Mouse (Mus musculus): ENCODE data around the gene Spata46. TPM values are rescaled to one million over a fixed set of nuclear protein-coding genes. Genes with fewer than 3 reads are reported as not detected.

Spata46 gene
- total and polyA plus RNA-seq, 3 experiments: not detected

DNA sequence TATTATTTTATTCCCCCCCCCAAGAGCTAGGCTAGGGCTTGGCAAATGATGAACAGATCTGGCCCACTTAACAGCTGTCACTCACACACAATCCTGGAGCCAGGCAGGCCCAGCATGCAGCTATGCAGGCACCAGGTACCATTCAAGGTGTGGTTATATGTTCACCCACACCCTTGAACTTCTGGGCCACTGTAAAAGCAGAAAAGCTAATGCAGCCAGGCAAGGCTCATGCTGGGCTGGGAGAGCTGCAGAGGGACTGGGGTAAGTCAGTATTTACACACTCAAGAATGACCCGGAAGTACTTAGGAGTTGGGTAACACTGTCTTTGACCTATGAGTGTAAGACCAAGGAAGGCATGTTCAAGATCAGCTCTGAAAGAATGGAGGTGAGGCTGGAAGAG is 15.7 kb downstream of the Spata46 start:
- Histone ChIP-seq H3K4me3 (replicated peaks in 1 of 3; ENCODE audit: low read depth in 2 of 3, low read length in 2 of 3, poor library complexity in 1 of 3) (no peak overlapping the region), H3K4me1 (ENCODE audit: control insufficient read depth in 1 of 2, insufficient read depth in 2 of 2) (0 out of 4 replicates have a peak, but pooled peaks cover 0 to 4% of the 10 kb centered on the region in 2 experiments), H3K27ac (ENCODE audit: insufficient read depth, low read depth) (no peak overlapping the region), H3K9me3 (replicated peaks; ENCODE audit: low read length) (no peaks in the 10 kb centered on the region), H3K9ac (ENCODE audit: insufficient read depth, low read depth) (no peak overlapping the region), H3K79me2 (replicated peaks; ENCODE audit: control insufficient read depth, extremely low read depth, insufficient read depth, poor library complexity, severe bottlenecking) (no peaks in the 10 kb centered on the region), H3K36me3 (replicated peaks in 1 of 2; ENCODE audit: control insufficient read depth in 1 of 2, insufficient read depth in 1 of 2, low read length in 1 of 2) (no peaks in the 10 kb centered on the region), H3K4me2 (ENCODE audit: insufficient read depth, low read depth, poor library complexity, severe bottlenecking) (no peak overlapping the region), H3K27me3 (replicated peaks) (peaks cover 9% of the 10 kb centered on the region)
- TF ChIP-seq ZKSCAN1 (IDR thresholded peaks at IDR 0.05; ENCODE audit: borderline replicate concordance, low read depth, low read length) (no peak), ETS1 (conservative IDR thresholded peaks at IDR 0.05; ENCODE audit: low read depth, low read length) (no peak), SIN3A (IDR thresholded peaks at IDR 0.05; ENCODE audit: low read length) (no peak), NRF1 (IDR thresholded peaks at IDR 0.05; ENCODE audit: low read depth, low read length) (no peak), BHLHE40 (IDR thresholded peaks at IDR 0.05; ENCODE audit: low read depth, low read length) (no peak), MYC (IDR thresholded peaks at IDR 0.05; ENCODE audit: low read depth, low read length) (no peak), GABPA (IDR thresholded peaks at IDR 0.05; ENCODE audit: insufficient replicate concordance, low read depth, low read length) (no peak), RAD21 (IDR thresholded peaks at IDR 0.05; ENCODE audit: low read depth, low read length) (no peak), TCF12 (IDR thresholded peaks at IDR 0.05; ENCODE audit: low read depth, low read length) (no peak), PAX5 (IDR thresholded peaks at IDR 0.05; ENCODE audit: low read length) (no peak)
- dilution Hi-C loops (cut with MboI; ENCODE audit: extremely low pct_ligation_motif_present, extremely low pct_unique_long_range_greater_than_20kb, low sequenced_read_pairs): no loop called here
- in situ Hi-C loops (cut with MboI; ENCODE audit: low pct_ligation_motif_present, low pct_unique_long_range_greater_than_20kb, low sequenced_read_pairs): loop anchor here (25.0 kb wide), 1 partner anchor 288 kb away; no protein-coding TSS in a partner anchor
- no peak for DNase-seq (ENCODE audit: extremely low read depth)

DNA sequence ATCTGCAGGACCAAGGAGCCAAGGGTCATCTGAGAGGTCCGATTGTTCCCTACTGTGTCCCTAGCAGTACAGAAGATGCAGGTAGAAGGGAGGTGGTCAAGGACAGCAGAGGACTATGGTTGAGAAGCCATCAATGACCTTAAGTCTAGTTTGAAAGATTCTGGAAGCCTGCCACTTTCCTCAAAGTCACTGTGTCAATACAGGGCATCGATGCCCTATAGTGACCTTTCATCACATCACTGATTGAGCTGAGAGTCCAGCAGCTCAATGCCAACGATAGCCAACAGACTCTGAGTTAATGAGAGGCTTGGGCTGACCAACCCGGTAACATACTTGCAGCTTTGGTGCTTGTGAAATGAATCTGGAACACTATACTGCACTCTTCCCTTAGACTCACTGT is 16.7 kb downstream of the Spata46 start:
- no peak for TF ChIP-seq GABPA (IDR thresholded peaks at IDR 0.05; ENCODE audit: insufficient replicate concordance, low read depth, low read length)
- no peak for TF ChIP-seq HCFC1 (IDR thresholded peaks at IDR 0.05; ENCODE audit: low read depth, low read length)
- TF ChIP-seq JUND (conservative IDR thresholded peaks at IDR 0.05; ENCODE audit: low read depth, low read length): no peak
- TF ChIP-seq MAFK (IDR thresholded peaks at IDR 0.05; ENCODE audit: insufficient replicate concordance, low read length): no peak
- TF ChIP-seq RCOR1 (conservative IDR thresholded peaks at IDR 0.05; ENCODE audit: low read depth, low read length): no peak
- TF ChIP-seq IRF4 (IDR thresholded peaks at IDR 0.05; ENCODE audit: low read depth, low read length): no peak
- TF ChIP-seq EP300 (IDR thresholded peaks at IDR 0.05; ENCODE audit: low read length): no peak
- no peak for TF ChIP-seq UBTF (IDR thresholded peaks at IDR 0.05; ENCODE audit: low read depth, low read length)
- TF ChIP-seq ELF1 (IDR thresholded peaks at IDR 0.05; ENCODE audit: low read depth, low read length): no peak
- TF ChIP-seq SMC3 (IDR thresholded peaks at IDR 0.05; ENCODE audit: low read depth, low read length): no peak
- no peak for TF ChIP-seq E2F4 (IDR thresholded peaks at IDR 0.05; ENCODE audit: insufficient replicate concordance, low read depth, low read length)
- no peak for TF ChIP-seq USF1 (IDR thresholded peaks at IDR 0.05; ENCODE audit: low read depth, low read length)
- no peak for TF ChIP-seq ZMIZ1 (IDR thresholded peaks at IDR 0.05; ENCODE audit: low read depth, low read length)
- TF ChIP-seq TCF12 (IDR thresholded peaks at IDR 0.05; ENCODE audit: low read depth, low read length): no peak
- no peak for TF ChIP-seq SIN3A (IDR thresholded peaks at IDR 0.05; ENCODE audit: low read length)

More for the DNA sequence above, 16.7 kb downstream of the Spata46 start:
- Histone ChIP-seq H3K4me1 (ENCODE audit: control insufficient read depth in 1 of 2, insufficient read depth in 2 of 2) (peaks cover 0 to 8% of the 10 kb centered on the region in 2 experiments; a peak in 2 of 4 replicates), H3K27ac (ENCODE audit: insufficient read depth, low read depth) (no peak overlapping the region), H3K27me3 (replicated peaks) (peaks cover 9% of the 10 kb centered on the region), H3K36me3 (replicated peaks in 1 of 2; ENCODE audit: control insufficient read depth in 1 of 2, insufficient read depth in 1 of 2, low read length in 1 of 2) (no peaks in the 10 kb centered on the region), H3K4me2 (ENCODE audit: insufficient read depth, low read depth, poor library complexity, severe bottlenecking) (no peak overlapping the region), H3K9me3 (replicated peaks; ENCODE audit: low read length) (no peaks in the 10 kb centered on the region), H3K79me2 (replicated peaks; ENCODE audit: control insufficient read depth, extremely low read depth, insufficient read depth, poor library complexity, severe bottlenecking) (no peaks in the 10 kb centered on the region), H3K9ac (ENCODE audit: insufficient read depth, low read depth) (no peak overlapping the region), H3K4me3 (replicated peaks in 1 of 3; ENCODE audit: low read depth in 2 of 3, low read length in 2 of 3, poor library complexity in 1 of 3) (no peak overlapping the region)
- dilution Hi-C loops (cut with MboI; ENCODE audit: extremely low pct_ligation_motif_present, extremely low pct_unique_long_range_greater_than_20kb, low sequenced_read_pairs) (no loop called here), in situ Hi-C loops (cut with MboI; ENCODE audit: low pct_ligation_motif_present, low pct_unique_long_range_greater_than_20kb, low sequenced_read_pairs) (no loop called here)
- no peak for DNase-seq (ENCODE audit: extremely low read depth)

Measured in CH12.LX (cell line).